Mouse (Mus musculus): ENCODE measurements around the gene Ksr2. TPM values are rescaled to one million over a fixed set of nuclear protein-coding genes. Genes with fewer than 3 reads are reported as not detected.

Gene Ksr2
- total and polyA plus RNA-seq, 3 experiments: not detected

DNA sequence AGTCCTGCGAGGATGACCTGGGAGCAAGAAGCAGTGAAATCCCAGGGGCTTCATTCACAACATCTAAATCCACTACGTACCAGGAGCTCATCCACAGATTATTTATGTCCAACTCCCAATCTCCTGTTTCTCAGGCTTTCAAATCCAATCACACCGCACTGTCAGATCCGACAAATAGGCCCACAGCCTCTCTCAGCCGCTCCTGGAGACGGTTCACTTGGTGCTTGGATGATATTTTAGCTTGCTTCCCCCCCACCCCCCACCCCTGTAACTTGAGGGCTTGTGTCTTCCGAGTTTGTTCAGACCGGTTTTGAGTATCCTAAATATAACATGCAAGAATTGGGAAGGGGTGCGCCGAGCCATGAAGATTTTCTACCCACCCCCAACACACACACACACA lies 297.8 kb downstream of the Ksr2 start:
- Histone ChIP-seq H3K36me3 (ENCODE audit: control insufficient read depth in 1 of 2, insufficient read depth in 2 of 2, low read length in 2 of 2) (no peaks in the 10 kb centered on the region), H3K27me3 (ENCODE audit: control insufficient read depth in 1 of 2, insufficient read depth in 2 of 2, low read length in 2 of 2) (no peaks in the 10 kb centered on the region), H3K4me1 (ENCODE audit: control insufficient read depth in 1 of 2, insufficient read depth in 2 of 2, low read length in 2 of 2) (no peaks in the 10 kb centered on the region), H3K79me2 (ENCODE audit: control insufficient read depth, insufficient read depth, low read length, poor library complexity) (no peaks in the 10 kb centered on the region), H3K27ac (ENCODE audit: control insufficient read depth, low read depth, low read length) (no peak overlapping the region), H3K9me3 (replicated peaks; ENCODE audit: insufficient read depth, low read length) (no peaks in the 10 kb centered on the region), H3K9ac (ENCODE audit: control insufficient read depth, low read depth, low read length, poor library complexity, severe bottlenecking) (no peak overlapping the region), H3K4me3 (ENCODE audit: control insufficient read depth in 1 of 2, insufficient read depth in 1 of 2, low read depth in 2 of 2, low read length in 2 of 2) (no peak overlapping the region)
- DNase-seq (ENCODE audit: low read depth, low spot score): no peak
- TF ChIP-seq HCFC1 (IDR thresholded peaks at IDR 0.05; ENCODE audit: low read depth, low read length): no peak
- no peak for TF ChIP-seq ELF1 (IDR thresholded peaks at IDR 0.05; ENCODE audit: low read depth, low read length)
- TF ChIP-seq MAZ (IDR thresholded peaks at IDR 0.05; ENCODE audit: low read depth, low read length): no peak
- no peak for TF ChIP-seq MAX (IDR thresholded peaks at IDR 0.05; ENCODE audit: low read length)
- TF ChIP-seq ZMIZ1 (IDR thresholded peaks at IDR 0.05; ENCODE audit: low read depth, low read length): no peak
- no peak for TF ChIP-seq MXI1 (IDR thresholded peaks at IDR 0.05; ENCODE audit: low read depth, low read length)
- no peak for TF ChIP-seq POLR2AphosphoS5 (IDR thresholded peaks at IDR 0.05; ENCODE audit: borderline replicate concordance, low read depth, low read length)
- no peak for TF ChIP-seq MYC (IDR thresholded peaks at IDR 0.05; ENCODE audit: low read depth, low read length)
- no peak for TF ChIP-seq ETS1 (IDR thresholded peaks at IDR 0.05; ENCODE audit: low read depth, low read length)
- no peak for TF ChIP-seq USF1 (IDR thresholded peaks at IDR 0.05; ENCODE audit: low read depth, low read length)
- TF ChIP-seq RAD21 (IDR thresholded peaks at IDR 0.05; ENCODE audit: low read depth, low read length): no peak
- no peak for TF ChIP-seq MEF2A (IDR thresholded peaks at IDR 0.05; ENCODE audit: extremely low read depth, insufficient replicate concordance, low read depth, low read length, poor library complexity, severe bottlenecking)
- TF ChIP-seq TAL1 (IDR thresholded peaks at IDR 0.05; ENCODE audit: low read length): no peak
- TF ChIP-seq NRF1 (IDR thresholded peaks at IDR 0.05; ENCODE audit: insufficient read depth, low read depth, low read length, poor library complexity, severe bottlenecking): no peak

DNA sequence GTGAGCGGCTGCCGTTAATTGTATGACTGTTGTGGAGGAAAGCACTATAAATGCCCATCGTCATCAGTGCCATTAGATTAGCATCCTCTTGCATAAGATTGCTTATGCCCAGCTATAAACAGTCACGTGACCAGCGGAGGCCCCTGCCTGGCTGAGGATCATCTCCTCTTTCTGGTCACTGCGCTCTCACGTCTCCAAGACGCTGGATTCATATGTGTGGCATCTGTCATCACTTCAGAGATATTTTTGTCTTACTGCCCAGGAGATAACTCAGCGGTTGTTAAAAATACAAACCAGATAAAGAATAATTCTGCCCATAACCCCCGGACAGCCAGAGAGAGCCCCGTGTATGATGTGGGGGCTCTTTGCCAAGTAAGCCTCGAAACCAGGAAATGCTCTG lies 298.4 kb downstream of the Ksr2 start:
- DNase-seq (ENCODE audit: low read depth, low spot score): no peak

More for the DNA sequence above, 298.4 kb downstream of the Ksr2 start:
- no peaks in the 10 kb centered on the region for H3K9me3 ChIP-seq (replicated peaks; ENCODE audit: insufficient read depth, low read length)
- H3K9ac ChIP-seq (ENCODE audit: control insufficient read depth, low read depth, low read length, poor library complexity, severe bottlenecking): no peak overlapping the region
- no peak overlapping the region for H3K4me3 ChIP-seq (ENCODE audit: control insufficient read depth in 1 of 2, insufficient read depth in 1 of 2, low read depth in 2 of 2, low read length in 2 of 2)
- no peaks in the 10 kb centered on the region for H3K4me1 ChIP-seq (ENCODE audit: control insufficient read depth in 1 of 2, insufficient read depth in 2 of 2, low read length in 2 of 2)
- H3K36me3 ChIP-seq (ENCODE audit: control insufficient read depth in 1 of 2, insufficient read depth in 2 of 2, low read length in 2 of 2): no peaks in the 10 kb centered on the region
- no peak overlapping the region for H3K27ac ChIP-seq (ENCODE audit: control insufficient read depth, low read depth, low read length)
- no peaks in the 10 kb centered on the region for H3K27me3 ChIP-seq (ENCODE audit: control insufficient read depth in 1 of 2, insufficient read depth in 2 of 2, low read length in 2 of 2)
- no peaks in the 10 kb centered on the region for H3K79me2 ChIP-seq (ENCODE audit: control insufficient read depth, insufficient read depth, low read length, poor library complexity)
- no peak for TF ChIP-seq ZC3H11A (IDR thresholded peaks at IDR 0.05; ENCODE audit: low read depth, low read length)
- TF ChIP-seq MEF2A (IDR thresholded peaks at IDR 0.05; ENCODE audit: extremely low read depth, insufficient replicate concordance, low read depth, low read length, poor library complexity, severe bottlenecking): no peak
- TF ChIP-seq MAFK (IDR thresholded peaks at IDR 0.05; ENCODE audit: borderline replicate concordance, low read depth, low read length): no peak
- TF ChIP-seq GATA1 (IDR thresholded peaks at IDR 0.05; ENCODE audit: low read depth, low read length): no peak
- no peak for TF ChIP-seq POLR2AphosphoS5 (IDR thresholded peaks at IDR 0.05; ENCODE audit: borderline replicate concordance, low read depth, low read length)
- TF ChIP-seq UBTF (IDR thresholded peaks at IDR 0.05; ENCODE audit: borderline replicate concordance, insufficient read depth, low read depth, low read length): no peak
